Mouse (Mus musculus) heart, postnatal 0 days (tissue): ENCODE results near the gene Gm38394.

ENCODE experiments used
- CTCF ChIP-seq: IDR thresholded peaks from 2 replicates; pipeline ENCODE4 v1.5.1; 2016; ENCODE audit warnings: antibody characterized with exemption, control low read depth, low read depth
- EP300 ChIP-seq: IDR thresholded peaks from 2 replicates; pipeline ENCODE4 v1.6.1; 2016; ENCODE audit warnings: antibody characterized with exemption, low read depth

DNA sequence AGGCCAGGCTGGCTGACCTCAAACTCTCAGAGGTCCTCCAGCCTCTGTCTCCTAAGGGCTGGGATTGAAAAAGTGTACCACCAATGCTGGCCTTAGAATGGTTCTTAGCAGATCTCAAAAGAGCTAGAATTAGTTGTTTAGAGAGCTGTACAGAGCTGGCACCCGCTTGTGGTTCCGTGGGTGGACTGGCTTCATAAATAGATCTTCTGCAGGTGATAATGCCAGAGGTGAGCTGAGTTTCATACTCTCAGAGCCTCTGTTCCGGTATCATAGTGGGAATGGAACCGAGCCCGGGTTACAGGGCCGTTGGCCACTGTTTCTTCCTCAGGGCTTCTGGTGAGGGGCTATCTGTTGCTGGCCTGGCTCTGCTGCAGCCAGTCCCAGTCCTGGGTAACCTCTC, 29.9 kb upstream of the Gm38394 start:
- TF ChIP-seq CTCF (no peak), EP300 (no peak)
